Mouse (Mus musculus): ENCODE results near the gene Tmem106a. TPM values are rescaled to one million over a fixed set of nuclear protein-coding genes. Genes with fewer than 3 reads are reported as not detected.
"Not testable (repeated sequence)": the region's sequence is repeated elsewhere in the genome, so short reads cannot be mapped to it uniquely, and the experiment has no call there.

Tmem106a gene
- polyA plus RNA-seq, 2 experiments = 3.8 to 9.3 TPM

GRCm38 (mm10) chr11:101626995-101627856 is 45.2 kb downstream of the Tmem106a start, which contains the start of gene Rdm1:
Gene Rdm1, plus strand, starts transcription at chr11:101627195.
- H3K27ac ChIP-seq (replicated peaks; ENCODE audit: low read depth, low read length) = peak within 1 kb of the TSS; percentile 99
- peaks cover 7% of the 10 kb centered on the region; the same call in 1 of the 2 replicates for H3K36me3 ChIP-seq (ENCODE audit: control insufficient read depth, insufficient read depth, low read length)
- WGBS = under 1% methylated on average over 33 of the region's 34 CpGs
- no peaks in the 10 kb centered on the region for H3K4me1 ChIP-seq (ENCODE audit: control insufficient read depth, insufficient read depth, low read length)
- ATAC-seq (ENCODE audit: low FRiP score, low read depth) (peak; percentile 91), DNase-seq (ENCODE audit: low spot score) (peak; percentile 90)
- peak within 1 kb of the TSS; percentile 56 for H3K4me3 ChIP-seq (replicated peaks; ENCODE audit: low read length)
- H3K27me3 ChIP-seq (ENCODE audit: control insufficient read depth, insufficient read depth, low read length) = no peaks in the 10 kb centered on the region
- peak within 1 kb of the TSS; percentile 70 for H3K4me2 ChIP-seq (replicated peaks; ENCODE audit: low read depth, low read length, severe bottlenecking)
- peak within 1 kb of the TSS; percentile 72 for H3K9ac ChIP-seq (ENCODE audit: low read depth, low read length, severe bottlenecking)
- TF ChIP-seq POLR2A (IDR thresholded peaks at IDR 0.05; ENCODE audit: borderline replicate concordance, extremely low read depth, insufficient read depth, insufficient read length) = peak; percentile 63; the same call in 1 of the 2 replicates
- H3K9me3 ChIP-seq (ENCODE audit: control insufficient read depth, low read length) = no peaks in the 10 kb centered on the region

- peak; percentile 96 for DNase-seq (ENCODE audit: low spot score)
- Histone ChIP-seq H3K9ac (ENCODE audit: low read depth, low read length, severe bottlenecking) (peak overlapping the region; percentile 72), H3K27me3 (ENCODE audit: control insufficient read depth, insufficient read depth, low read length) (no peaks in the 10 kb centered on the region), H3K4me2 (replicated peaks; ENCODE audit: low read depth, low read length, severe bottlenecking) (peak overlapping the region; percentile 70), H3K36me3 (ENCODE audit: control insufficient read depth, insufficient read depth, low read length) (peaks cover 10% of the 10 kb centered on the region; the same call in 1 of the 2 replicates), H3K4me1 (ENCODE audit: control insufficient read depth, insufficient read depth, low read length) (no peaks in the 10 kb centered on the region), H3K27ac (replicated peaks; ENCODE audit: low read depth, low read length) (peak overlapping the region; percentile 98), H3K4me3 (replicated peaks; ENCODE audit: low read length) (peak overlapping the region; percentile 56), H3K9me3 (ENCODE audit: control insufficient read depth, low read length) (no peaks in the 10 kb centered on the region)
- TF ChIP-seq POLR2A (IDR thresholded peaks at IDR 0.05; ENCODE audit: borderline replicate concordance, extremely low read depth, insufficient read depth, insufficient read length) = peak; percentile 56; the same call in 1 of the 2 replicates
- ATAC-seq (ENCODE audit: low FRiP score, low read depth) = peak; percentile 44
- WGBS = 1% methylated on average over 33 of the region's 33 CpGs
Observed at GRCm38 (mm10) chr11:101627857-101628559, 46.0 kb downstream of the Tmem106a start.

GRCm38 (mm10) chr11:101628733-101629417 is 46.8 kb downstream of the Tmem106a start:
- not testable (repeated sequence) for DNase-seq (ENCODE audit: low spot score); H3K9me3 ChIP-seq (ENCODE audit: control insufficient read depth, low read length); ATAC-seq (ENCODE audit: low FRiP score, low read depth); H3K27me3 ChIP-seq (ENCODE audit: control insufficient read depth, insufficient read depth, low read length); H3K4me1 ChIP-seq (ENCODE audit: control insufficient read depth, insufficient read depth, low read length)
- Histone ChIP-seq H3K4me3 (replicated peaks; ENCODE audit: low read length) (peak overlapping the region; percentile 56), H3K9ac (ENCODE audit: low read depth, low read length, severe bottlenecking) (peak overlapping the region; percentile 72; the same call in 1 of the 2 replicates), H3K4me2 (replicated peaks; ENCODE audit: low read depth, low read length, severe bottlenecking) (peak overlapping the region; percentile 70), H3K27ac (replicated peaks; ENCODE audit: low read depth, low read length) (peak overlapping the region; percentile 98; the same call in 1 of the 2 replicates), H3K36me3 (ENCODE audit: control insufficient read depth, insufficient read depth, low read length) (peaks cover 16% of the 10 kb centered on the region; the same call in 1 of the 2 replicates)
- 70% methylated on average over 4 of the region's 5 CpGs for WGBS

GRCm38 (mm10) chr11:101635660-101636059 is 53.6 kb downstream of the Tmem106a start:
- Histone ChIP-seq H3K36me3 (ENCODE audit: control insufficient read depth, insufficient read depth, low read length) (peaks cover 34% of the 10 kb centered on the region), H3K4me1 (ENCODE audit: control insufficient read depth, insufficient read depth, low read length) (no peaks in the 10 kb centered on the region), H3K27me3 (ENCODE audit: control insufficient read depth, insufficient read depth, low read length) (no peaks in the 10 kb centered on the region), H3K4me3 (replicated peaks; ENCODE audit: low read length) (no peak overlapping the region), H3K27ac (replicated peaks; ENCODE audit: low read depth, low read length) (no peak overlapping the region), H3K4me2 (replicated peaks; ENCODE audit: low read depth, low read length, severe bottlenecking) (no peak overlapping the region), H3K9ac (ENCODE audit: low read depth, low read length, severe bottlenecking) (no peak overlapping the region), H3K9me3 (ENCODE audit: control insufficient read depth, low read length) (no peaks in the 10 kb centered on the region)
- DNase-seq (ENCODE audit: low spot score) = no peak
- no peak for ATAC-seq (ENCODE audit: low FRiP score, low read depth)
- WGBS = 82% methylated on average over 10 of the region's 10 CpGs
- TF ChIP-seq POLR2A (IDR thresholded peaks at IDR 0.05; ENCODE audit: borderline replicate concordance, extremely low read depth, insufficient read depth, insufficient read length) = no peak

- no peak overlapping the region for H3K4me2 ChIP-seq (replicated peaks; ENCODE audit: low read depth, low read length, severe bottlenecking)
- no peak overlapping the region for H3K4me3 ChIP-seq (replicated peaks; ENCODE audit: low read length)
- H3K4me1 ChIP-seq (ENCODE audit: control insufficient read depth, insufficient read depth, low read length) = no peaks in the 10 kb centered on the region
- H3K9me3 ChIP-seq (ENCODE audit: control insufficient read depth, low read length) = no peaks in the 10 kb centered on the region
- H3K9ac ChIP-seq (ENCODE audit: low read depth, low read length, severe bottlenecking) = no peak overlapping the region
- DNase-seq (ENCODE audit: low spot score) (no peak), ATAC-seq (ENCODE audit: low FRiP score, low read depth) (no peak)
- no peak for TF ChIP-seq POLR2A (IDR thresholded peaks at IDR 0.05; ENCODE audit: borderline replicate concordance, extremely low read depth, insufficient read depth, insufficient read length)
- 95% methylated on average over 4 of the region's 4 CpGs for WGBS
- H3K27ac ChIP-seq (replicated peaks; ENCODE audit: low read depth, low read length) = no peak overlapping the region
- peaks cover 16% of the 10 kb centered on the region; the same call in 1 of the 2 replicates for H3K36me3 ChIP-seq (ENCODE audit: control insufficient read depth, insufficient read depth, low read length)
- no peaks in the 10 kb centered on the region for H3K27me3 ChIP-seq (ENCODE audit: control insufficient read depth, insufficient read depth, low read length)
Observed at GRCm38 (mm10) chr11:101639761-101640160, 57.7 kb downstream of the Tmem106a start.

- WGBS = 4% methylated on average over 44 of the region's 53 CpGs
- H3K27me3 ChIP-seq (ENCODE audit: control insufficient read depth, insufficient read depth, low read length); H3K9me3 ChIP-seq (ENCODE audit: control insufficient read depth, low read length); H3K36me3 ChIP-seq (ENCODE audit: control insufficient read depth, insufficient read depth, low read length); H3K4me1 ChIP-seq (ENCODE audit: control insufficient read depth, insufficient read depth, low read length): not testable (repeated sequence)
- DNase-seq (ENCODE audit: low spot score) (peak; percentile 64), ATAC-seq (ENCODE audit: low FRiP score, low read depth) (peak; percentile 69)
- Histone ChIP-seq H3K27ac (replicated peaks; ENCODE audit: low read depth, low read length) (peak overlapping the region; percentile 82), H3K4me2 (replicated peaks; ENCODE audit: low read depth, low read length, severe bottlenecking) (peak overlapping the region; percentile 51), H3K4me3 (replicated peaks; ENCODE audit: low read length) (peak overlapping the region; percentile 32), H3K9ac (ENCODE audit: low read depth, low read length, severe bottlenecking) (peak overlapping the region; percentile 51)
Observed at GRCm38 (mm10) chr11:101640857-101641709, 59.0 kb downstream of the Tmem106a start.
